ENCODE assay signal across 7 mouse cellular contexts in genomic region chr8:73353108-73353793, GRCm38 (mm10). TPM values are rescaled to one million over a fixed set of nuclear protein-coding genes. Genes with fewer than 3 reads are reported as not detected.
DNase-seq lines count a peak whose midpoint lies in the region; ATAC-seq lines count a peak whose summit lies in the region.

Gene Large1, minus strand, starts transcription at chr8:73353540.

- peak within 1 kb of the TSS; percentile 93 for H3K9ac ChIP-seq in limb, embryonic 13.5 days
- peak within 1 kb of the TSS; percentile 86 for H3K9ac ChIP-seq in midbrain, embryonic 15.5 days

- peak; percentile 100 for DNase-seq in brain, adult 2 months (ENCODE audit: low read depth, low spot score)
- peak; percentile 99 for DNase-seq in heart, adult 9 months (ENCODE audit: low spot score in 2 of 2)
- DNase-seq in kidney, adult 9 months = peak; percentile 98
- peak; percentile 74 to 78 for DNase-seq in spleen, adult 18-20 months

- peak within 1 kb of the TSS; percentile 91 for H3K27ac ChIP-seq in limb, embryonic 13.5 days
- H3K27ac ChIP-seq in midbrain, embryonic 15.5 days = peak within 1 kb of the TSS; percentile 95

- peak within 1 kb of the TSS; percentile 79 for H3K4me2 ChIP-seq in limb, embryonic 13.5 days (replicated peaks)
- peak within 1 kb of the TSS; percentile 91 for H3K4me2 ChIP-seq in midbrain, embryonic 15.5 days

- H3K4me1 ChIP-seq in limb, embryonic 13.5 days = peaks cover 34% of the 10 kb centered on the region
- peaks cover 38% of the 10 kb centered on the region for H3K4me1 ChIP-seq in midbrain, embryonic 15.5 days

- H3K9me3 ChIP-seq in limb, embryonic 13.5 days = no peaks in the 10 kb centered on the region
- no peaks in the 10 kb centered on the region for H3K9me3 ChIP-seq in midbrain, embryonic 15.5 days

- 0% methylated on average over 74 of the region's 84 CpGs for WGBS in limb, embryonic 13.5 days
- WGBS in midbrain, embryonic 15.5 days = under 1% methylated on average over 64 of the region's 84 CpGs

- ATAC-seq in erythroblast, adult 5-6 weeks (replicated peaks; ENCODE audit: low FRiP score, poor library complexity, severe bottlenecking) = peak; percentile 62; the same call in 1 of the 2 replicates
- ATAC-seq in limb, embryonic 13.5 days (ENCODE audit: low FRiP score, low read depth) = peak; percentile 99
- ATAC-seq in midbrain, embryonic 15.5 days (replicated peaks) = peak; percentile 99

- peak within 1 kb of the TSS; percentile 92 for H3K4me3 ChIP-seq in limb, embryonic 13.5 days
- H3K4me3 ChIP-seq in midbrain, embryonic 15.5 days = peak within 1 kb of the TSS; percentile 70

- H3K36me3 ChIP-seq in limb, embryonic 13.5 days = no peaks in the 10 kb centered on the region
- H3K36me3 ChIP-seq in midbrain, embryonic 15.5 days (replicated peaks) = no peaks in the 10 kb centered on the region

- H3K27me3 ChIP-seq in limb, embryonic 13.5 days = no peaks in the 10 kb centered on the region
- no peaks in the 10 kb centered on the region for H3K27me3 ChIP-seq in midbrain, embryonic 15.5 days (replicated peaks)

RNA-seq across cellular contexts. Expression of gene Large1, which starts in this region (rescaled TPM):
- not detected in 2 replicates for total RNA-seq in erythroblast, adult 5-6 weeks (2015; ENCODE audit: low replicate concordance)
- 1.4 and 1.5 TPM in 2 replicates for total RNA-seq in erythroblast, adult 5-6 weeks (2017; ENCODE audit: low replicate concordance)
- polyA plus RNA-seq in limb, embryonic 13.5 days (2015; fragmentation: Nextera tagmentation; extraction: Ambion mirVana) = 10.5 and 11.3 TPM in 2 replicates
- polyA plus RNA-seq in midbrain, embryonic 15.5 days (2015; fragmentation: Nextera tagmentation; extraction: Ambion mirVana) = 14.2 and 15.2 TPM in 2 replicates

Comparison
In these comparisons a context has a peak if more than half of its experiments do, and no peak if none do; other contexts are left out.
1. Peak in every context shown above with its lines: DNase-seq, ATAC-seq, H3K4me3 ChIP-seq and H3K27ac ChIP-seq.